Comparison of ENCODE assay signal across 17 mouse cellular contexts in the genomic region with DNA sequence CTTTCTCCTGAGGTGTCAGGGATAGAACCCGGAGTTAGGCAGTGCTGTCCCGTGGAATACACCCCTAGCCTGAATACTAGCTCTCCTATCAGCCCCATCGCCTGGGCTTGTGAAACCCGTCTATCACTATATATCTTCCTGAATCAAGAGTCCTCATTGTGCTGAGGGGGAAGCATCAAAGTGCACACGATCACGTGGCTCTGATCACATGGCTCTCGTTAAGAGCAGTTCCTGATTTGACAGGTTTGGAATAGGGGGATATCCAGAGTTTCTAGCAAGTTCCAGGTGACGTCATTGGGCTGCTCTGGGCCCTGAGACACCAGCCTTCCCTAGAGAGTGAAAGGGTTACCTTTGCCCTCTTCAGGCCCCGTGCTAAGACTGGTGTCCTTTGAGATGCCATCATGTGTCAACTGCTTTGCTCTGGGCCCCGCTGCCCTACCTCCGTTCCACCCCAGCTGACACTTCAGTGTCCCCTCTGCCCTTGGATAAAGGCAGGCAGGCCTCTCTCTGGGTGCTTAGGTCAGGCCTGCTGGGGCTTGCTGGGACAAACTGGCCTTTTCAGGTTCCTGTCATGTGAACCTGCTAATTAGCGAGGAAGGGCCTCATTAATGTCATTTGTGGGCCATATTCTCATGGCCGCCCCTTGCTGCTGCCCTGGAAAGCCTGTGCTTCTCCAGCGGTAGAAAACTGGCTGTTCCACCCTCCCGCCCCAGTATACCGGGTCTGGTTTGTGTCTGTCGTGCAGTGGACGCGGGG. TPM values are rescaled to one million over a fixed set of nuclear protein-coding genes. Genes with fewer than 3 reads are reported as not detected.
DNase-seq lines count a peak whose midpoint lies in the region; ATAC-seq and TF ChIP-seq lines count a peak whose summit lies in the region.
"Had no signal": no experiment of that assay in that cellular context is flagged by ENCODE, and none has a peak within 500 bp of the region (broad histone marks: within the 10 kb centered on the region; RNA-seq: fewer than 3 reads in every experiment).

No protein-coding gene starts in this region.

- no peak for TF ChIP-seq EP300 in heart, postnatal 0 days (IDR thresholded peaks at IDR 0.05; ENCODE audit: low read depth)

- H3K27ac ChIP-seq in heart, postnatal 0 days (ENCODE audit: low read depth) = peak overlapping the region; percentile 58; the same call in 1 of the 2 replicates
- H3K27ac ChIP-seq in neural tube, embryonic 13.5 days (replicated peaks) = 0 out of 2 replicates have a peak overlapping the region, but pooled peaks have one; percentile 1
- no peak overlapping the region for H3K27ac ChIP-seq in neural tube, embryonic 15.5 days (replicated peaks)
- H3K27ac ChIP-seq: embryonic facial prominence, embryonic 12.5 days had no signal

- no peak for DNase-seq in heart, postnatal 0 days (ENCODE audit: low spot score)
- no peak for DNase-seq in heart, adult 8-10 months (ENCODE audit: low spot score)
- peak; percentile 28 to 71 for DNase-seq in kidney, postnatal 25 days
- peak; percentile 62 for DNase-seq in yolk sac, embryonic 10.5 days (ENCODE audit: low spot score)
- no peak for DNase-seq in embryo, embryonic 11 days
- DNase-seq in frontal cortex, postnatal 36 days (ENCODE audit: low spot score in 2 of 2) = no peak
- DNase-seq: adrenal gland, adult 8-10 months; cerebellum, postnatal 10 days; gastrocnemius, postnatal 14 days; lung, embryonic 14.5 days had no signal

- H3K4me1 ChIP-seq in heart, postnatal 0 days (ENCODE audit: control insufficient read depth, insufficient read depth) = peaks cover 45% of the 10 kb centered on the region
- peaks cover 17% of the 10 kb centered on the region for H3K4me1 ChIP-seq in neural tube, embryonic 13.5 days (replicated peaks)
- peaks cover 14% of the 10 kb centered on the region for H3K4me1 ChIP-seq in neural tube, embryonic 15.5 days

- H3K36me3 ChIP-seq in heart, postnatal 0 days (replicated peaks; ENCODE audit: control insufficient read depth, insufficient read depth, low read length) = no peaks in the 10 kb centered on the region
- H3K36me3 ChIP-seq in neural tube, embryonic 13.5 days = no peaks in the 10 kb centered on the region
- H3K36me3 ChIP-seq in neural tube, embryonic 15.5 days = no peaks in the 10 kb centered on the region
- H3K36me3 ChIP-seq: embryonic facial prominence, embryonic 12.5 days had no signal

- H3K9me3 ChIP-seq in heart, postnatal 0 days (replicated peaks; ENCODE audit: control insufficient read depth, low read length) = no peaks in the 10 kb centered on the region
- no peaks in the 10 kb centered on the region for H3K9me3 ChIP-seq in neural tube, embryonic 13.5 days
- H3K9me3 ChIP-seq in neural tube, embryonic 15.5 days (replicated peaks) = no peaks in the 10 kb centered on the region
- H3K9me3 ChIP-seq: embryonic facial prominence, embryonic 12.5 days had no signal

- H3K4me3 ChIP-seq in heart, postnatal 0 days (ENCODE audit: low read depth, low read length) = no peak overlapping the region
- no peak overlapping the region for H3K4me3 ChIP-seq in neural tube, embryonic 13.5 days
- H3K4me3 ChIP-seq in neural tube, embryonic 15.5 days (replicated peaks) = no peak overlapping the region
- H3K4me3 ChIP-seq: embryonic facial prominence, embryonic 12.5 days had no signal

- H3K4me2 ChIP-seq in heart, postnatal 0 days (ENCODE audit: low read depth, low read length) = no peak overlapping the region
- no peak overlapping the region for H3K4me2 ChIP-seq in neural tube, embryonic 13.5 days
- no peak overlapping the region for H3K4me2 ChIP-seq in neural tube, embryonic 15.5 days
- H3K4me2 ChIP-seq: embryonic facial prominence, embryonic 12.5 days; lung, embryonic 14.5 days had no signal

- 48% methylated on average over 19 of the region's 19 CpGs for WGBS in heart, postnatal 0 days
- 78% methylated on average over 19 of the region's 19 CpGs for WGBS in neural tube, embryonic 13.5 days
- 75% methylated on average over 19 of the region's 19 CpGs for WGBS in neural tube, embryonic 15.5 days

- ATAC-seq in heart, postnatal 0 days (ENCODE audit: insufficient read depth, low read depth) = peak; percentile 28; the same call in 1 of the 2 replicates
- no peak for ATAC-seq in neural tube, embryonic 13.5 days (ENCODE audit: low read depth)
- no peak for ATAC-seq in neural tube, embryonic 15.5 days (ENCODE audit: low FRiP score)
- ATAC-seq: forebrain, embryonic 14.5 days; inflammation-experienced regulatory T-cells, adult 6 months had no signal

- no peak overlapping the region for H3K9ac ChIP-seq in heart, postnatal 0 days (replicated peaks; ENCODE audit: low read depth, low read length)
- H3K9ac ChIP-seq in neural tube, embryonic 13.5 days = no peak overlapping the region
- H3K9ac ChIP-seq in neural tube, embryonic 15.5 days (replicated peaks) = no peak overlapping the region
- H3K9ac ChIP-seq: embryonic facial prominence, embryonic 12.5 days; lung, embryonic 14.5 days had no signal

- H3K27me3 ChIP-seq in heart, postnatal 0 days (ENCODE audit: control insufficient read depth, insufficient read depth, low read length) = no peaks in the 10 kb centered on the region
- H3K27me3 ChIP-seq in neural tube, embryonic 13.5 days = peaks cover 35% of the 10 kb centered on the region
- H3K27me3 ChIP-seq in neural tube, embryonic 15.5 days (replicated peaks) = peaks cover 25% of the 10 kb centered on the region
- H3K27me3 ChIP-seq: CH12.LX had no signal

- no peak for TF ChIP-seq CTCF in heart, postnatal 0 days (IDR thresholded peaks at IDR 0.05; ENCODE audit: low read depth)

RNA-seq across cellular contexts. Expression of gene 1700001C19Rik, which starts 4.3 kb away (rescaled TPM):
- 3.4 TPM in 1 of 2 replicates, not detected in the other for total RNA-seq in heart, postnatal 0 days (2014; rRNA removed; ENCODE audit: low replicate concordance)
- polyA plus RNA-seq in heart, postnatal 0 days (2015; fragmentation: Nextera tagmentation; extraction: Ambion mirVana) = 1.1 and 1.4 TPM in 2 replicates
- not detected for total RNA-seq in heart, adult 8-10 months (2022)
- polyA plus RNA-seq in neural tube, embryonic 13.5 days (2015; fragmentation: Nextera tagmentation; extraction: Ambion mirVana) = 0.66 TPM in 1 of 2 replicates, not detected in the other
- polyA plus RNA-seq in neural tube, embryonic 15.5 days (2015; fragmentation: Nextera tagmentation; extraction: Ambion mirVana) = 0.63 and 0.78 TPM in 2 replicates
- total RNA-seq: CH12.LX; gastrocnemius, postnatal 14 days; megakaryocyte-erythroid progenitor cell, adult 5-6 weeks had no signal
- polyA plus RNA-seq: inflammation-experienced regulatory T-cells, adult 6 months had no signal

RNA-seq across cellular contexts. Expression of gene AI661453, which starts 5.1 kb away (rescaled TPM):
- 1.3 and 1.8 TPM in 2 replicates for total RNA-seq in heart, postnatal 0 days (2014; rRNA removed; ENCODE audit: low replicate concordance)
- polyA plus RNA-seq in heart, postnatal 0 days (2015; fragmentation: Nextera tagmentation; extraction: Ambion mirVana) = 0.92 and 1.0 TPM in 2 replicates
- total RNA-seq in heart, adult 8-10 months (2022) = 1 to 10 TPM in 3 of 4 experiments, under 1 TPM in 1; 0.50 to 2.1 (median 1.2) TPM
- polyA plus RNA-seq in neural tube, embryonic 13.5 days (2015; fragmentation: Nextera tagmentation; extraction: Ambion mirVana) = 0.20 and 0.39 TPM in 2 replicates
- 0.19 and 0.43 TPM in 2 replicates for polyA plus RNA-seq in neural tube, embryonic 15.5 days (2015; fragmentation: Nextera tagmentation; extraction: Ambion mirVana)
- total RNA-seq: CH12.LX had no signal
- polyA plus RNA-seq: inflammation-experienced regulatory T-cells, adult 6 months had no signal

RNA-seq across cellular contexts. Expression of gene Guca1a, which starts 41.1 kb away (rescaled TPM):
- total RNA-seq in heart, postnatal 0 days (2014; rRNA removed; ENCODE audit: low replicate concordance) = not detected in 2 replicates
- polyA plus RNA-seq in heart, postnatal 0 days (2015; fragmentation: Nextera tagmentation; extraction: Ambion mirVana) = 0.86 and 1.0 TPM in 2 replicates
- under 1 TPM in 1 of 4 experiments, not detected in 3; 0.33 TPM for total RNA-seq in heart, adult 8-10 months (2022)
- polyA plus RNA-seq in neural tube, embryonic 13.5 days (2015; fragmentation: Nextera tagmentation; extraction: Ambion mirVana) = 0.46 and 1.1 TPM in 2 replicates
- polyA plus RNA-seq in neural tube, embryonic 15.5 days (2015; fragmentation: Nextera tagmentation; extraction: Ambion mirVana) = 0.92 and 1.2 TPM in 2 replicates
- total RNA-seq: megakaryocyte-erythroid progenitor cell, adult 5-6 weeks had no signal
- polyA plus RNA-seq: inflammation-experienced regulatory T-cells, adult 6 months had no signal

RNA-seq across cellular contexts. Expression of gene Guca1b, which starts 56.3 kb away (rescaled TPM):
- not detected in 2 replicates for total RNA-seq in heart, postnatal 0 days (2014; rRNA removed; ENCODE audit: low replicate concordance)
- polyA plus RNA-seq in heart, postnatal 0 days (2015; fragmentation: Nextera tagmentation; extraction: Ambion mirVana) = 0.32 and 0.38 TPM in 2 replicates
- under 1 TPM in 3 of 4 experiments, not detected in 1; 0.17 to 0.37 (median 0.35) TPM for total RNA-seq in heart, adult 8-10 months (2022)
- polyA plus RNA-seq in neural tube, embryonic 13.5 days (2015; fragmentation: Nextera tagmentation; extraction: Ambion mirVana) = 1.1 TPM in 2 replicates
- polyA plus RNA-seq in neural tube, embryonic 15.5 days (2015; fragmentation: Nextera tagmentation; extraction: Ambion mirVana) = 0.56 and 0.77 TPM in 2 replicates

Comparison
In these comparisons a context has a peak if more than half of its experiments do, and no peak if none do; other contexts are left out.
1. DNase-seq: peak in kidney, postnatal 25 days (2 of 2) and yolk sac, embryonic 10.5 days (single experiment); none in heart, postnatal 0 days (single experiment), heart, adult 8-10 months (single experiment), embryo, embryonic 11 days (single experiment) and frontal cortex, postnatal 36 days (0 of 2).